Mouse (Mus musculus) C2C12 (cell line): ENCODE results near the gene Pim1.

Experiments used
- CEBPB ChIP-seq: IDR thresholded peaks from one replicate; pipeline ENCODE4 v1.6.1; 2011; ENCODE audit warnings: low read depth, mild to moderate bottlenecking, control low read depth, moderate library complexity
- CTCF ChIP-seq: IDR thresholded peaks from one replicate; pipeline ENCODE4 v1.5.1; 2011; ENCODE audit not compliant: control insufficient read depth, insufficient read depth, insufficient read length
- MAX ChIP-seq: IDR thresholded peaks from one replicate; pipeline ENCODE4 v1.6.1; 2011; ENCODE audit warnings: mild to moderate bottlenecking, control low read depth
- MYOD1 ChIP-seq: IDR thresholded peaks from one replicate; pipeline ENCODE4 v1.6.1; 2011; ENCODE audit warnings: low read depth; ENCODE audit not compliant: control insufficient read depth, insufficient read length
- MYOG ChIP-seq: IDR thresholded peaks from one replicate; pipeline ENCODE4 v1.6.1; 2011; ENCODE audit not compliant: control insufficient read depth, insufficient read length; ENCODE audit errors: extremely low read depth
- USF1 ChIP-seq: IDR thresholded peaks from one replicate; pipeline ENCODE4 v1.6.1; 2011; ENCODE audit warnings: low read depth, mild to moderate bottlenecking, control low read depth, moderate library complexity

DNA sequence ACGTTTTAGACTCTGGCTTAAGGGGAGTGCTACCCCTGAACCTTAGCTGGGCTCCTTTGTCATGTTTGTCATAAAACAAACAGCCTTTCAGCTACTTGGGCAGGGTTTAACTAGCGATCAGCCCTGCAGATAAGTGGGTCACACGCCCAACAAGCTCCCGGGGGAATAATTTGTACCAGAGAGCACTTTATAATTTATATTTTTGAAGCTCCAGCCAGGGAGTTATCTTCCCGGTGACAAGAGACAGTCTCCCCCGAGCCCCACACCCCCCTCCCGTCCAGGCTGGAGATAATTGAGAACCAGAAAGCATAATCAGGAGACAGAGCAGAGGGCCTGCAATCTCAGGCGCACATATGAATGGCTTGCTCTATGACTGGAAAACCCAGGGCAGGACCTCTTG, 45.5 kb upstream of the Pim1 start:
- TF ChIP-seq CTCF (no peak), MAX (no peak), MYOG (no peak), USF1 (no peak), MYOD1 (no peak), CEBPB (no peak)
